Mouse (Mus musculus): Measurements from ENCODE around the gene Trpm7. TPM values are rescaled to one million over a fixed set of nuclear protein-coding genes. Genes with fewer than 3 reads are reported as not detected.

Trpm7 gene
- polyA plus RNA-seq, 1 experiment from 2014 or later = 44.6 TPM

DNA sequence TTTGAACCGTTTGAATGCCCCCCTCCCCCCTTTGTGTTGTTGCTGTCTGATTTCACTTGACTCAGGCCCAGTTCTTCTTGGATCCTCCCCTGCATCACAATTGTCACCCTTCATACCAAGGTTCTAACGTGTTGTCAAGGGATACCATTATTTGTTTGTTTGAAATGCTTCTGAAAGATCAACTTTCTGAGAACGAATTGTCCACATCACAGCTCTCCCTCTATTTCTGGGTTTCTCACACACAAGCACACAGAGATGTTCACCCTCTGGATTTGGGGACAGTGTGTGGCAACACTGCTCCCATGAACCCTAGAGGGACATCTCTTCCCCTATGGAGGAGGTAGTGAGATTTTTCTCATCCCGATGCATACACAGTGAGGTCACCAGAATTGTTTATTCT lies 92.7 kb downstream of the Trpm7 start, which contains the start of gene Usp50:
Usp50 (minus strand) TSS at position 101 of the 400 bp plus-strand sequence.
- no peak for ATAC-seq (ENCODE audit: insufficient number of reproducible peaks, insufficient read depth, low FRiP score, low read depth)
- WGBS = 71% methylated on average over 4 of the region's 4 CpGs

GRCm38 (mm10) chr2:126782433-126782832 lies 93.6 kb downstream of the Trpm7 start:
- no peaks in the 10 kb centered on the region for H3K4me1 ChIP-seq (ENCODE audit: control insufficient read depth in 2 of 2, insufficient read depth in 2 of 2, low read length in 2 of 2)
- WGBS = 80% methylated on average over 3 of the region's 3 CpGs
- H3K4me3 ChIP-seq (ENCODE audit: control insufficient read depth in 1 of 2, insufficient read depth in 1 of 2, low read depth in 1 of 2, low read length in 2 of 2) = no peak overlapping the region
- no peaks in the 10 kb centered on the region for H3K9me3 ChIP-seq (ENCODE audit: control insufficient read depth, low read length)
- H3K27ac ChIP-seq (replicated peaks in 1 of 2; ENCODE audit: control insufficient read depth in 1 of 2, insufficient read depth in 1 of 2, low read depth in 2 of 2, low read length in 2 of 2) = no peak overlapping the region
- no peak overlapping the region for H3K9ac ChIP-seq (ENCODE audit: low read length)
- ATAC-seq (ENCODE audit: insufficient number of reproducible peaks, insufficient read depth, low FRiP score, low read depth) = no peak
- no peak overlapping the region for H3K4me2 ChIP-seq (ENCODE audit: low read length)
- H3K36me3 ChIP-seq (ENCODE audit: control insufficient read depth, insufficient read depth, low read length) = no peaks in the 10 kb centered on the region
- H3K27me3 ChIP-seq (ENCODE audit: control insufficient read depth, insufficient read depth, low read length) = no peaks in the 10 kb centered on the region

More for the DNA sequence above, 92.7 kb downstream of the Trpm7 start, which contains the start of gene Usp50:
- H3K36me3 ChIP-seq (ENCODE audit: control insufficient read depth, insufficient read depth, low read length) = no peaks in the 10 kb centered on the region
- H3K9ac ChIP-seq (ENCODE audit: low read length) = no peak within 1 kb of the TSS
- H3K4me3 ChIP-seq (ENCODE audit: control insufficient read depth in 1 of 2, insufficient read depth in 1 of 2, low read depth in 1 of 2, low read length in 2 of 2) = no peak within 1 kb of the TSS
- H3K9me3 ChIP-seq (ENCODE audit: control insufficient read depth, low read length) = no peaks in the 10 kb centered on the region
- no peak within 1 kb of the TSS for H3K4me2 ChIP-seq (ENCODE audit: low read length)
- H3K4me1 ChIP-seq (ENCODE audit: control insufficient read depth in 2 of 2, insufficient read depth in 2 of 2, low read length in 2 of 2) = peaks cover 5 to 7% of the 10 kb centered on the region in 2 experiments; a peak in 3 of 4 replicates
- no peak within 1 kb of the TSS for H3K27ac ChIP-seq (replicated peaks in 1 of 2; ENCODE audit: control insufficient read depth in 1 of 2, insufficient read depth in 1 of 2, low read depth in 2 of 2, low read length in 2 of 2)
- H3K27me3 ChIP-seq (ENCODE audit: control insufficient read depth, insufficient read depth, low read length) = no peaks in the 10 kb centered on the region

DNA sequence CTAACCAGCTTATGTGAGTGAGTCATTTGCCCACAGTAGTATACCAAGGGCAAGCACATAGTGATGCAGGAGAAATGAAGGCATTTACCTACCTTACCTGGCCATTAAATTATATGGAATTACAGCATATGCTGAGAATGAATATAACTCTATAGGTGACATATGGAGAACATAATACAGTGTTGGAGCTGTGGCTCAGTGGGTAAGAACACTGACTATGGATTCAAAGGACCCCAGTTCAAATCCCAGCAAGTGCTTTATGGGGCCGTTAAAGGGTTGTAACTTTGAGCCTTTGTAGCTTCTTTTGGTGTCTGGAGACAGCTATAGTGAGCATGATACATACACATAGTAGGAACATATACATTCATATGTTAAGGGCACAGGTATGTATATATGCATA lies 94.6 kb downstream of the Trpm7 start:
- no peak for ATAC-seq (ENCODE audit: insufficient number of reproducible peaks, insufficient read depth, low FRiP score, low read depth)
- H3K9me3 ChIP-seq (ENCODE audit: control insufficient read depth, low read length) = no peaks in the 10 kb centered on the region
- H3K27ac ChIP-seq (replicated peaks in 1 of 2; ENCODE audit: control insufficient read depth in 1 of 2, insufficient read depth in 1 of 2, low read depth in 2 of 2, low read length in 2 of 2) = no peak overlapping the region
- no peaks in the 10 kb centered on the region for H3K36me3 ChIP-seq (ENCODE audit: control insufficient read depth, insufficient read depth, low read length)
- no peak overlapping the region for H3K4me3 ChIP-seq (ENCODE audit: control insufficient read depth in 1 of 2, insufficient read depth in 1 of 2, low read depth in 1 of 2, low read length in 2 of 2)
- no peak overlapping the region for H3K9ac ChIP-seq (ENCODE audit: low read length)
- H3K27me3 ChIP-seq (ENCODE audit: control insufficient read depth, insufficient read depth, low read length) = no peaks in the 10 kb centered on the region
- 81% methylated on average over 1 of the region's 1 CpGs for WGBS
- no peaks in the 10 kb centered on the region for H3K4me1 ChIP-seq (ENCODE audit: control insufficient read depth in 2 of 2, insufficient read depth in 2 of 2, low read length in 2 of 2)
- no peak overlapping the region for H3K4me2 ChIP-seq (ENCODE audit: low read length)

- Histone ChIP-seq H3K9me3 (ENCODE audit: control insufficient read depth, low read length) (no peaks in the 10 kb centered on the region), H3K27ac (replicated peaks in 1 of 2; ENCODE audit: control insufficient read depth in 1 of 2, insufficient read depth in 1 of 2, low read depth in 2 of 2, low read length in 2 of 2) (no peak overlapping the region), H3K36me3 (ENCODE audit: control insufficient read depth, insufficient read depth, low read length) (no peaks in the 10 kb centered on the region), H3K27me3 (ENCODE audit: control insufficient read depth, insufficient read depth, low read length) (no peaks in the 10 kb centered on the region), H3K4me3 (ENCODE audit: control insufficient read depth in 1 of 2, insufficient read depth in 1 of 2, low read depth in 1 of 2, low read length in 2 of 2) (no peak overlapping the region), H3K4me2 (ENCODE audit: low read length) (no peak overlapping the region), H3K9ac (ENCODE audit: low read length) (no peak overlapping the region), H3K4me1 (ENCODE audit: control insufficient read depth in 2 of 2, insufficient read depth in 2 of 2, low read length in 2 of 2) (no peaks in the 10 kb centered on the region)
- 77% methylated on average over 10 of the region's 10 CpGs for WGBS
- no peak for ATAC-seq (ENCODE audit: insufficient number of reproducible peaks, insufficient read depth, low FRiP score, low read depth)
Observed at GRCm38 (mm10) chr2:126780286-126780685, 95.7 kb downstream of the Trpm7 start.

DNA sequence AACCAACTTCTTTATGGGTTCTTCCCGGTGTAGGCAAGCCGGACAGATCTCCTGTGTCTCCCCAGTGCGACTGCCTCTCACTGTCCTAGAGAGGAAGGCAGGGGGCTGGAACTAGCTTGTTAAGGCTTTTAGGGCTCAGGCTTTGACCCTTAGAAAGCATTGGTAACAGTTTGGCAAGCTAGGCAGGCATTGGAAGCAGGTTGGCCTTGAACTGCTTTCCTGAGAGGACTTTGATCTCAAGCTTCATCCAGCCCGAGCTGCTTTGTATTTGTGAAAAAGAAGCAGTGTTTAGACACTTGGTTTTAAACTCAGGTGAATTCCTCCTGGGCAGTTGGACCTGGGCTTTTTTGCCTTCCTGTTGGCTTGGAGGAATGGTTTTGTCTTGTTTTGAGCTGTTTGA lies 97.2 kb downstream of the Trpm7 start:
- H3K36me3 ChIP-seq (ENCODE audit: control insufficient read depth, insufficient read depth, low read length) = no peaks in the 10 kb centered on the region
- no peak overlapping the region for H3K27ac ChIP-seq (replicated peaks in 1 of 2; ENCODE audit: control insufficient read depth in 1 of 2, insufficient read depth in 1 of 2, low read depth in 2 of 2, low read length in 2 of 2)
- no peak for ATAC-seq (ENCODE audit: insufficient number of reproducible peaks, insufficient read depth, low FRiP score, low read depth)
- 82% methylated on average over 4 of the region's 4 CpGs for WGBS
- no peak overlapping the region for H3K4me2 ChIP-seq (ENCODE audit: low read length)
- H3K4me3 ChIP-seq (ENCODE audit: control insufficient read depth in 1 of 2, insufficient read depth in 1 of 2, low read depth in 1 of 2, low read length in 2 of 2) = no peak overlapping the region
- no peak overlapping the region for H3K9ac ChIP-seq (ENCODE audit: low read length)
- H3K4me1 ChIP-seq (ENCODE audit: control insufficient read depth in 2 of 2, insufficient read depth in 2 of 2, low read length in 2 of 2) = no peaks in the 10 kb centered on the region
- no peaks in the 10 kb centered on the region for H3K27me3 ChIP-seq (ENCODE audit: control insufficient read depth, insufficient read depth, low read length)
- no peaks in the 10 kb centered on the region for H3K9me3 ChIP-seq (ENCODE audit: control insufficient read depth, low read length)

DNA sequence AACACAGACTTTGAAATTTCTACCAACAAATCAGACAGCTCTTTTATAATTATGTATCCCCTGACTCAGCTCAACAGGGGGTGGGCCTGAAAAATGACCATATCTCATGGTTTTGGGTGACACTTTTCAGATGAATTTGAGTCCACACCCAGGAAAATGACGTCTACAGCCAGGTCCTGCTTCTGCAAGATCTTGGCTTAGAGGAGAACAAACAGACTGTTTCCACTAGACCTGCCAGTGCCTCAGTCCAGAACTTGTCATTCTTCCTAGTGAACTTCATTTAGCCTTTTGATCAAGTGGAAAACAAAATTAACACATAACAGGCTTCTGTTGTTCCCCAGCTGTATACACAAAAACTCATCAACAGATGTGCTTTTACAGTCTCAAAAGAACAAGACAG lies 99.6 kb downstream of the Trpm7 start:
- Histone ChIP-seq H3K36me3 (ENCODE audit: control insufficient read depth, insufficient read depth, low read length) (no peaks in the 10 kb centered on the region), H3K27ac (replicated peaks in 1 of 2; ENCODE audit: control insufficient read depth in 1 of 2, insufficient read depth in 1 of 2, low read depth in 2 of 2, low read length in 2 of 2) (no peak overlapping the region), H3K9me3 (ENCODE audit: control insufficient read depth, low read length) (no peaks in the 10 kb centered on the region), H3K4me2 (ENCODE audit: low read length) (no peak overlapping the region), H3K4me1 (ENCODE audit: control insufficient read depth in 2 of 2, insufficient read depth in 2 of 2, low read length in 2 of 2) (no peaks in the 10 kb centered on the region), H3K27me3 (ENCODE audit: control insufficient read depth, insufficient read depth, low read length) (no peaks in the 10 kb centered on the region), H3K4me3 (ENCODE audit: control insufficient read depth in 1 of 2, insufficient read depth in 1 of 2, low read depth in 1 of 2, low read length in 2 of 2) (no peak overlapping the region), H3K9ac (ENCODE audit: low read length) (no peak overlapping the region)
- no peak for ATAC-seq (ENCODE audit: insufficient number of reproducible peaks, insufficient read depth, low FRiP score, low read depth)
- WGBS = 26% methylated on average over 1 of the region's 1 CpGs

- Histone ChIP-seq H3K27ac (replicated peaks in 1 of 2; ENCODE audit: control insufficient read depth in 1 of 2, insufficient read depth in 1 of 2, low read depth in 2 of 2, low read length in 2 of 2) (no peak overlapping the region), H3K9ac (ENCODE audit: low read length) (no peak overlapping the region), H3K27me3 (ENCODE audit: control insufficient read depth, insufficient read depth, low read length) (no peaks in the 10 kb centered on the region), H3K36me3 (ENCODE audit: control insufficient read depth, insufficient read depth, low read length) (no peaks in the 10 kb centered on the region), H3K4me2 (ENCODE audit: low read length) (no peak overlapping the region), H3K4me1 (ENCODE audit: control insufficient read depth in 2 of 2, insufficient read depth in 2 of 2, low read length in 2 of 2) (no peaks in the 10 kb centered on the region), H3K9me3 (ENCODE audit: control insufficient read depth, low read length) (no peaks in the 10 kb centered on the region), H3K4me3 (ENCODE audit: control insufficient read depth in 1 of 2, insufficient read depth in 1 of 2, low read depth in 1 of 2, low read length in 2 of 2) (no peak overlapping the region)
- 61% methylated on average over 4 of the region's 4 CpGs for WGBS
- ATAC-seq (ENCODE audit: insufficient number of reproducible peaks, insufficient read depth, low FRiP score, low read depth) = no peak
Observed at GRCm38 (mm10) chr2:126775951-126776350, 100.1 kb downstream of the Trpm7 start.

GRCm38 (mm10) chr2:126772217-126772616 lies 103.8 kb downstream of the Trpm7 start:
- H3K4me2 ChIP-seq (ENCODE audit: low read length) = no peak overlapping the region
- no peak overlapping the region for H3K4me3 ChIP-seq (ENCODE audit: control insufficient read depth in 1 of 2, insufficient read depth in 1 of 2, low read depth in 1 of 2, low read length in 2 of 2)
- no peaks in the 10 kb centered on the region for H3K36me3 ChIP-seq (ENCODE audit: control insufficient read depth, insufficient read depth, low read length)
- no peak overlapping the region for H3K27ac ChIP-seq (replicated peaks in 1 of 2; ENCODE audit: control insufficient read depth in 1 of 2, insufficient read depth in 1 of 2, low read depth in 2 of 2, low read length in 2 of 2)
- no peak for ATAC-seq (ENCODE audit: insufficient number of reproducible peaks, insufficient read depth, low FRiP score, low read depth)
- 86% methylated on average over 5 of the region's 5 CpGs for WGBS
- no peaks in the 10 kb centered on the region for H3K4me1 ChIP-seq (ENCODE audit: control insufficient read depth in 2 of 2, insufficient read depth in 2 of 2, low read length in 2 of 2)
- no peaks in the 10 kb centered on the region for H3K9me3 ChIP-seq (ENCODE audit: control insufficient read depth, low read length)
- H3K9ac ChIP-seq (ENCODE audit: low read length) = no peak overlapping the region
- no peaks in the 10 kb centered on the region for H3K27me3 ChIP-seq (ENCODE audit: control insufficient read depth, insufficient read depth, low read length)
